Mouse (Mus musculus): Measurements from ENCODE around the gene Hist1h1d. TPM values are rescaled to one million over a fixed set of nuclear protein-coding genes. Genes with fewer than 3 reads are reported as not detected.
"Not testable (repeated sequence)": the region's sequence is repeated elsewhere in the genome, so short reads cannot be mapped to it uniquely, and the experiment has no call there.

Hist1h1d gene
- total and polyA plus RNA-seq, 3 experiments = 0.24 to 115 TPM; not detected in 1

- Histone ChIP-seq H3K27ac (ENCODE audit: control insufficient read depth, low read depth, low read length) (peak overlapping the region; percentile 100; the same call in 1 of the 2 replicates), H3K9me3 (replicated peaks; ENCODE audit: insufficient read depth, low read length) (no peaks in the 10 kb centered on the region), H3K79me2 (ENCODE audit: control insufficient read depth, insufficient read depth, low read length, poor library complexity) (no peaks in the 10 kb centered on the region; the same call in 1 of the 2 replicates), H3K9ac (ENCODE audit: control insufficient read depth, low read depth, low read length, poor library complexity, severe bottlenecking) (no peak overlapping the region), H3K36me3 (ENCODE audit: control insufficient read depth in 1 of 2, insufficient read depth in 2 of 2, low read length in 2 of 2) (peaks cover 0 to 24% of the 10 kb centered on the region in 2 experiments; a peak in 2 of 4 replicates), H3K4me1 (ENCODE audit: control insufficient read depth in 1 of 2, insufficient read depth in 2 of 2, low read length in 2 of 2) (peaks cover 4 to 8% of the 10 kb centered on the region in 2 experiments; a peak in 3 of 4 replicates), H3K4me3 (ENCODE audit: control insufficient read depth in 1 of 2, insufficient read depth in 1 of 2, low read depth in 2 of 2, low read length in 2 of 2) (no peak overlapping the region), H3K27me3 (ENCODE audit: control insufficient read depth in 1 of 2, insufficient read depth in 2 of 2, low read length in 2 of 2) (no peaks in the 10 kb centered on the region)
- DNase-seq (ENCODE audit: low read depth, low spot score) = no peak
- no peak for TF ChIP-seq SMC3 (IDR thresholded peaks at IDR 0.05; ENCODE audit: low read depth, low read length)
- no peak for TF ChIP-seq USF2 (IDR thresholded peaks at IDR 0.05; ENCODE audit: borderline replicate concordance in 1 of 2, insufficient read depth in 1 of 2, low read depth in 1 of 2, low read length in 2 of 2)
- TF ChIP-seq UBTF (IDR thresholded peaks at IDR 0.05; ENCODE audit: borderline replicate concordance, insufficient read depth, low read depth, low read length) = no peak
- no peak for TF ChIP-seq POLR2AphosphoS5 (IDR thresholded peaks at IDR 0.05; ENCODE audit: borderline replicate concordance, low read depth, low read length)
- no peak for TF ChIP-seq HCFC1 (IDR thresholded peaks at IDR 0.05; ENCODE audit: low read depth, low read length)
- TF ChIP-seq ZNF384 (IDR thresholded peaks at IDR 0.05; ENCODE audit: low read depth, low read length) = no peak
- no peak for TF ChIP-seq ZMIZ1 (IDR thresholded peaks at IDR 0.05; ENCODE audit: low read depth, low read length)
- TF ChIP-seq MYB (IDR thresholded peaks at IDR 0.05; ENCODE audit: low read depth, low read length) = no peak
- TF ChIP-seq CTCF (IDR thresholded peaks at IDR 0.05 in 2 of 3, conservative IDR thresholded peaks at IDR 0.05 in 1 of 3; ENCODE audit: control insufficient read depth in 1 of 3, insufficient read depth in 1 of 3, low read depth in 2 of 3, low read length in 3 of 3, poor library complexity in 1 of 3, severe bottlenecking in 1 of 3) = no peak
- no peak for TF ChIP-seq POLR2A (IDR thresholded peaks at IDR 0.05; ENCODE audit: control insufficient read depth in 1 of 2, insufficient read depth in 1 of 2, low read depth in 1 of 2, low read length in 2 of 2, poor library complexity in 1 of 2)
- TF ChIP-seq MAX (IDR thresholded peaks at IDR 0.05; ENCODE audit: low read length) = no peak
- no peak for TF ChIP-seq EP300 (IDR thresholded peaks at IDR 0.05; ENCODE audit: low read depth in 1 of 2, low read length in 2 of 2)
- no peak for TF ChIP-seq RAD21 (IDR thresholded peaks at IDR 0.05; ENCODE audit: low read depth, low read length)
- TF ChIP-seq GATA1 (IDR thresholded peaks at IDR 0.05; ENCODE audit: low read depth, low read length) = no peak
- no peak for TF ChIP-seq TAL1 (IDR thresholded peaks at IDR 0.05; ENCODE audit: low read length)
- no peak for TF ChIP-seq TCF12 (IDR thresholded peaks at IDR 0.05; ENCODE audit: low read depth, low read length)
- no peak for TF ChIP-seq MAFK (IDR thresholded peaks at IDR 0.05; ENCODE audit: borderline replicate concordance, low read depth, low read length)
Measured at GRCm38 (mm10) chr13:23564482-23564881, 11.4 kb downstream of the Hist1h1d start.

DNA sequence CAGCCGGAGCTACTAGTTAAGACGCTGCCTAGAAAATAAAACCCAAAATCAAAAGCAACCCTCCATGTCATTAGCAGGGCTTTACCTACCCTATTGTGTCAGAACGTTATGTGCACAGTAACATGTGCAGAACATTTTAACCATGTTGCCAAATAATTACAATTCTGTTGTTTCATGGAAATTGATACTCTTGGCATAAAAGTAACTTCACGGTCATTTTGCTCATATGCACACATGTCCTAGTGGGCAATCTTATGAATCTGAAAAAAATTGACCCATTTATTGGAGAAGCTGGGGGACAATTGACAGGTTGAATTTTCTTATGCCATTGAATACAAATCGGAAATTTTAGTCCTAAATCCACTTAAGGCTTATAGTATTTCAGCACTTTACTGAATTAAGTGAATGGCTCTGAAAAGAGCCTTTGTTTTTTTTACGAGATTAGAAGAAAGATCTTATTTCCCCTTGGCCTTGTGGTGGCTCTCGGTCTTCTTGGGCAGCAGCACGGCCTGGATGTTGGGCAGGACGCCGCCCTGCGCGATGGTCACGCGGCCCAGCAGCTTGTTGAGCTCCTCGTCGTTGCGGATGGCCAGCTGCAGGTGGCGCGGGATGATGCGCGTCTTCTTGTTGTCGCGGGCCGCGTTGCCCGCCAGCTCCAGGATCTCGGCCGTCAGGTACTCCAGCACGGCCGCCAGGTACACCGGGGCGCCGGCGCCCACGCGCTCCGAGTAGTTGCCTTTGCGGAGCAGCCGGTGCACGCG, 17.4 kb downstream of the Hist1h1d start:
- peak overlapping the region; percentile 98 for H3K27ac ChIP-seq (ENCODE audit: control insufficient read depth, low read depth, low read length)
- DNase-seq (ENCODE audit: low read depth, low spot score) = peak; percentile 82
- TF ChIP-seq POLR2A (IDR thresholded peaks at IDR 0.05; ENCODE audit: control insufficient read depth in 1 of 2, insufficient read depth in 1 of 2, low read depth in 1 of 2, low read length in 2 of 2, poor library complexity in 1 of 2) = peak; percentile 71 to 86
- peak overlapping the region; percentile 82 for H3K9ac ChIP-seq (ENCODE audit: control insufficient read depth, low read depth, low read length, poor library complexity, severe bottlenecking)
- not testable (repeated sequence) for H3K4me1 ChIP-seq (ENCODE audit: control insufficient read depth in 1 of 2, insufficient read depth in 2 of 2, low read length in 2 of 2); H3K27me3 ChIP-seq (ENCODE audit: control insufficient read depth in 1 of 2, insufficient read depth in 2 of 2, low read length in 2 of 2); H3K9me3 ChIP-seq (replicated peaks; ENCODE audit: insufficient read depth, low read length); H3K79me2 ChIP-seq (ENCODE audit: control insufficient read depth, insufficient read depth, low read length, poor library complexity)
- peaks cover 0 to 21% of the 10 kb centered on the region in 2 experiments; a peak in 2 of 4 replicates for H3K36me3 ChIP-seq (ENCODE audit: control insufficient read depth in 1 of 2, insufficient read depth in 2 of 2, low read length in 2 of 2)
- peak overlapping the region; percentile 2 to 42 for H3K4me3 ChIP-seq (ENCODE audit: control insufficient read depth in 1 of 2, insufficient read depth in 1 of 2, low read depth in 2 of 2, low read length in 2 of 2)
